Mouse (Mus musculus): ENCODE results near the gene Fam50b.

DNA sequence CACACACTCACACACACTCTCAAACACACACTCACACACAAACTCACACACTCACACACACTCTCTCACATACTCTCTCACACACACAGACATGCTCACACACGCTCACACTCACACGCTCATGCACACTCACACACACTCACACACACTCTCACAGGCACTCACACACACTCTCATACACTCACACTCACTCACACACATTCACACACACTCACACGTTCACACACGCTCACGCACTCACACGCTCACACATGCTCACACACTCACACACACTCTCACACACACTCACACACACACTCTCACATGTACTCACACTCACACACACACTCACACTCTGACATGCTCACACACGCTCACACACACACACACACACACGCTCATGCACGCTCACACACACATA is 24.6 kb downstream of the Fam50b start:
- TF ChIP-seq CTCF (IDR thresholded peaks at IDR 0.05; ENCODE audit: borderline replicate concordance, insufficient read depth, low read depth, low read length), result no peak
- TF ChIP-seq POLR2A (IDR thresholded peaks at IDR 0.05; ENCODE audit: borderline replicate concordance, insufficient read depth, low read length), result no peak
